Mouse (Mus musculus): ENCODE measurements around the gene Pfn1.

- TF ChIP-seq EP300 (IDR thresholded peaks at IDR 0.05; ENCODE audit: low read depth) (no peak), CTCF (IDR thresholded peaks at IDR 0.05; ENCODE audit: low read depth) (no peak; the same call in 1 of the 2 replicates)
Observed at GRCm38 (mm10) chr11:70697376-70697775, 42.9 kb upstream of the Pfn1 start.

All from heart, postnatal 0 days (tissue).